Mouse (Mus musculus): Measurements from ENCODE around the gene Tango6. TPM values are rescaled to one million over a fixed set of nuclear protein-coding genes. Genes with fewer than 3 reads are reported as not detected.
A peak's percentile ranks its signal among the peaks of the same experiment; 100 is the strongest.
"Not testable (repeated sequence)": the region's sequence is repeated elsewhere in the genome, so short reads cannot be mapped to it uniquely, and the experiment has no call there.

The Tango6 gene
- polyA plus RNA-seq, 1 experiment from 2014 or later: 6.1 TPM

- 97% methylated on average over 4 of the region's 4 CpGs for WGBS
- H3K4me3 ChIP-seq (ENCODE audit: low read depth, low read length); H3K27me3 ChIP-seq (ENCODE audit: control insufficient read depth, insufficient read depth, low read depth, low read length); ATAC-seq; H3K4me2 ChIP-seq (ENCODE audit: low read length); H3K9ac ChIP-seq (ENCODE audit: low read depth, low read length); H3K4me1 ChIP-seq (ENCODE audit: control insufficient read depth, insufficient read depth, low read length); H3K9me3 ChIP-seq (replicated peaks; ENCODE audit: control insufficient read depth, low read length, poor library complexity, severe bottlenecking); H3K36me3 ChIP-seq (ENCODE audit: control insufficient read depth, insufficient read depth, low read length); H3K27ac ChIP-seq (ENCODE audit: low read length): not testable (repeated sequence)
Measured at GRCm38 (mm10) chr8:106884826-106885400, 202.0 kb downstream of the Tango6 start.

- Histone ChIP-seq H3K4me2 (ENCODE audit: low read length) (no peak overlapping the region), H3K27me3 (ENCODE audit: control insufficient read depth, insufficient read depth, low read depth, low read length) (no peaks in the 10 kb centered on the region), H3K4me3 (ENCODE audit: low read depth, low read length) (no peak overlapping the region), H3K36me3 (ENCODE audit: control insufficient read depth, insufficient read depth, low read length) (0 out of 2 replicates have a peak, but pooled peaks cover 4% of the 10 kb centered on the region), H3K9me3 (replicated peaks; ENCODE audit: control insufficient read depth, low read length, poor library complexity, severe bottlenecking) (no peaks in the 10 kb centered on the region), H3K27ac (ENCODE audit: low read length) (no peak overlapping the region), H3K9ac (ENCODE audit: low read depth, low read length) (no peak overlapping the region), H3K4me1 (ENCODE audit: control insufficient read depth, insufficient read depth, low read length) (peaks cover 14% of the 10 kb centered on the region)
- WGBS: 42% methylated on average over 5 of the region's 5 CpGs
- ATAC-seq: peak; percentile 58
Measured at GRCm38 (mm10) chr8:106887336-106888189, 204.7 kb downstream of the Tango6 start.

- Histone ChIP-seq H3K4me1 (ENCODE audit: control insufficient read depth, insufficient read depth, low read length) (peaks cover 15% of the 10 kb centered on the region), H3K9me3 (replicated peaks; ENCODE audit: control insufficient read depth, low read length, poor library complexity, severe bottlenecking) (no peaks in the 10 kb centered on the region), H3K36me3 (ENCODE audit: control insufficient read depth, insufficient read depth, low read length) (no peaks in the 10 kb centered on the region), H3K9ac (ENCODE audit: low read depth, low read length) (no peak overlapping the region), H3K4me2 (ENCODE audit: low read length) (no peak overlapping the region), H3K4me3 (ENCODE audit: low read depth, low read length) (no peak overlapping the region), H3K27me3 (ENCODE audit: control insufficient read depth, insufficient read depth, low read depth, low read length) (no peaks in the 10 kb centered on the region), H3K27ac (ENCODE audit: low read length) (no peak overlapping the region)
- ATAC-seq: no peak
- WGBS: 92% methylated on average over 3 of the region's 3 CpGs
Measured at GRCm38 (mm10) chr8:106888803-106889202, 205.9 kb downstream of the Tango6 start.

GRCm38 (mm10) chr8:106892210-106892805 lies 209.4 kb downstream of the Tango6 start:
- no peaks in the 10 kb centered on the region for H3K36me3 ChIP-seq (ENCODE audit: control insufficient read depth, insufficient read depth, low read length)
- H3K4me1 ChIP-seq (ENCODE audit: control insufficient read depth, insufficient read depth, low read length): peaks cover 23% of the 10 kb centered on the region
- H3K4me2 ChIP-seq (ENCODE audit: low read length): peak overlapping the region; percentile 93
- under 1% methylated on average over 15 of the region's 15 CpGs for WGBS
- H3K9me3 ChIP-seq (replicated peaks; ENCODE audit: control insufficient read depth, low read length, poor library complexity, severe bottlenecking): no peaks in the 10 kb centered on the region
- H3K9ac ChIP-seq (ENCODE audit: low read depth, low read length): peak overlapping the region; percentile 96
- H3K4me3 ChIP-seq (ENCODE audit: low read depth, low read length): peak overlapping the region; percentile 97
- H3K27me3 ChIP-seq (ENCODE audit: control insufficient read depth, insufficient read depth, low read depth, low read length): no peaks in the 10 kb centered on the region
- 0 out of 2 replicates have a peak, but pooled peaks have one; percentile 37 for ATAC-seq
- H3K27ac ChIP-seq (ENCODE audit: low read length): peak overlapping the region; percentile 95

GRCm38 (mm10) chr8:106892806-106893451 lies 210.1 kb downstream of the Tango6 start:
- Histone ChIP-seq H3K4me3 (ENCODE audit: low read depth, low read length) (peak overlapping the region; percentile 97), H3K4me2 (ENCODE audit: low read length) (peak overlapping the region; percentile 93), H3K36me3 (ENCODE audit: control insufficient read depth, insufficient read depth, low read length) (no peaks in the 10 kb centered on the region), H3K4me1 (ENCODE audit: control insufficient read depth, insufficient read depth, low read length) (peaks cover 23% of the 10 kb centered on the region), H3K27ac (ENCODE audit: low read length) (peak overlapping the region; percentile 95), H3K9ac (ENCODE audit: low read depth, low read length) (peak overlapping the region; percentile 96), H3K27me3 (ENCODE audit: control insufficient read depth, insufficient read depth, low read depth, low read length) (no peaks in the 10 kb centered on the region), H3K9me3 (replicated peaks; ENCODE audit: control insufficient read depth, low read length, poor library complexity, severe bottlenecking) (no peaks in the 10 kb centered on the region)
- peak; percentile 86 for ATAC-seq
- under 1% methylated on average over 36 of the region's 57 CpGs for WGBS

- Histone ChIP-seq H3K36me3 (ENCODE audit: control insufficient read depth, insufficient read depth, low read length) (no peaks in the 10 kb centered on the region; the same call in 1 of the 2 replicates), H3K4me3 (ENCODE audit: low read depth, low read length) (peak within 1 kb of the TSS; percentile 97), H3K4me1 (ENCODE audit: control insufficient read depth, insufficient read depth, low read length) (peaks cover 23% of the 10 kb centered on the region), H3K27me3 (ENCODE audit: control insufficient read depth, insufficient read depth, low read depth, low read length) (no peaks in the 10 kb centered on the region), H3K4me2 (ENCODE audit: low read length) (peak within 1 kb of the TSS; percentile 93), H3K9me3 (replicated peaks; ENCODE audit: control insufficient read depth, low read length, poor library complexity, severe bottlenecking) (no peaks in the 10 kb centered on the region), H3K9ac (ENCODE audit: low read depth, low read length) (peak within 1 kb of the TSS; percentile 96), H3K27ac (ENCODE audit: low read length) (peak within 1 kb of the TSS; percentile 95)
- under 1% methylated on average over 63 of the region's 63 CpGs for WGBS
- peak; percentile 97 for ATAC-seq
Measured at GRCm38 (mm10) chr8:106893481-106894156, 210.8 kb downstream of the Tango6 start, which contains the start of gene Utp4. Gene Utp4, plus strand, starts transcription at chr8:106893636.

- Histone ChIP-seq H3K27me3 (ENCODE audit: control insufficient read depth, insufficient read depth, low read depth, low read length) (no peaks in the 10 kb centered on the region), H3K27ac (ENCODE audit: low read length) (no peak overlapping the region), H3K4me3 (ENCODE audit: low read depth, low read length) (no peak overlapping the region), H3K4me1 (ENCODE audit: control insufficient read depth, insufficient read depth, low read length) (peaks cover 2% of the 10 kb centered on the region), H3K9me3 (replicated peaks; ENCODE audit: control insufficient read depth, low read length, poor library complexity, severe bottlenecking) (no peaks in the 10 kb centered on the region), H3K36me3 (ENCODE audit: control insufficient read depth, insufficient read depth, low read length) (peaks cover 19% of the 10 kb centered on the region), H3K4me2 (ENCODE audit: low read length) (no peak overlapping the region), H3K9ac (ENCODE audit: low read depth, low read length) (no peak overlapping the region)
- ATAC-seq: no peak
- WGBS: 93% methylated on average over 5 of the region's 5 CpGs
Measured at GRCm38 (mm10) chr8:106899473-106899872, 216.6 kb downstream of the Tango6 start.
